Mouse (Mus musculus): ENCODE measurements at regions not wholly inside any gene's neighbourhood (a gene's known extent, or its start where the extent isn't known, plus 50 kb on each side); places are given as distances from the start of the nearest gene placed in this dataset.

GRCm38 (mm10) chr1:154999501-155000131 lies 99.8 kb downstream of the Ier5 start:
- Histone ChIP-seq H3K27me3 (ENCODE audit: insufficient read depth, low read length) (no peaks in the 10 kb centered on the region), H3K4me3 (ENCODE audit: low read length) (no peak overlapping the region), H3K9me3 (ENCODE audit: low read length) (no peaks in the 10 kb centered on the region), H3K4me1 (ENCODE audit: insufficient read depth, low read length) (0 out of 2 replicates have a peak, but pooled peaks cover under 1% of the 10 kb centered on the region), H3K9ac (replicated peaks; ENCODE audit: low read length) (no peak overlapping the region), H3K36me3 (ENCODE audit: insufficient read depth, low read length) (no peaks in the 10 kb centered on the region), H3K4me2 (ENCODE audit: low read depth, low read length) (no peak overlapping the region), H3K27ac (peak overlapping the region; percentile 78)
- peak; percentile 82 for ATAC-seq
- peak; percentile 68 for DNase-seq (ENCODE audit: low spot score)
- 50% methylated on average over 9 of the region's 9 CpGs for WGBS
- TF ChIP-seq CTCF (IDR thresholded peaks at IDR 0.05; ENCODE audit: low read depth), result no peak

GRCm38 (mm10) chr1:154995778-154996390 lies 103.6 kb downstream of the Ier5 start:
- H3K36me3 ChIP-seq (ENCODE audit: insufficient read depth, low read length), result no peaks in the 10 kb centered on the region
- DNase-seq (ENCODE audit: low spot score) (no peak), ATAC-seq (no peak)
- no peak overlapping the region for H3K4me3 ChIP-seq (ENCODE audit: low read length)
- no peak overlapping the region for H3K27ac ChIP-seq
- 0 out of 2 replicates have a peak, but pooled peaks cover 3% of the 10 kb centered on the region for H3K4me1 ChIP-seq (ENCODE audit: insufficient read depth, low read length)
- no peak overlapping the region for H3K4me2 ChIP-seq (ENCODE audit: low read depth, low read length)
- H3K27me3 ChIP-seq (ENCODE audit: insufficient read depth, low read length), result no peaks in the 10 kb centered on the region
- 64% methylated on average over 9 of the region's 9 CpGs for WGBS
- H3K9ac ChIP-seq (replicated peaks; ENCODE audit: low read length), result no peak overlapping the region
- TF ChIP-seq CTCF (IDR thresholded peaks at IDR 0.05; ENCODE audit: low read depth), result no peak
- H3K9me3 ChIP-seq (ENCODE audit: low read length), result no peaks in the 10 kb centered on the region

GRCm38 (mm10) chr1:154993927-154994856 lies 105.2 kb downstream of the Ier5 start:
- peak; percentile 57 for DNase-seq (ENCODE audit: low spot score)
- peak; percentile 56; the same call in 1 of the 2 replicates for ATAC-seq
- 59% methylated on average over 21 of the region's 21 CpGs for WGBS

GRCm38 (mm10) chr1:154983325-154983724 lies 99.0 kb upstream of the Cacna1e start:
- H3K9me3 ChIP-seq (ENCODE audit: low read length), result no peaks in the 10 kb centered on the region
- H3K27ac ChIP-seq, result no peak overlapping the region
- H3K36me3 ChIP-seq (ENCODE audit: insufficient read depth, low read length), result no peaks in the 10 kb centered on the region
- peak; percentile 41 for TF ChIP-seq CTCF (IDR thresholded peaks at IDR 0.05; ENCODE audit: low read depth)
- no peak overlapping the region for H3K4me2 ChIP-seq (ENCODE audit: low read depth, low read length)
- no peaks in the 10 kb centered on the region for H3K27me3 ChIP-seq (ENCODE audit: insufficient read depth, low read length)
- peaks cover 8% of the 10 kb centered on the region; the same call in 1 of the 2 replicates for H3K4me1 ChIP-seq (ENCODE audit: insufficient read depth, low read length)
- DNase-seq (ENCODE audit: low spot score), result peak; percentile 62
- WGBS, result 59% methylated on average over 7 of the region's 7 CpGs
- ATAC-seq, result peak; percentile 72
- no peak overlapping the region for H3K4me3 ChIP-seq (ENCODE audit: low read length)
- H3K9ac ChIP-seq (replicated peaks; ENCODE audit: low read length), result no peak overlapping the region

More at GRCm38 (mm10) chr1:154993927-154994856, 105.2 kb downstream of the Ier5 start:
- Histone ChIP-seq H3K9ac (replicated peaks; ENCODE audit: low read length) (no peak overlapping the region), H3K4me3 (ENCODE audit: low read length) (no peak overlapping the region), H3K4me1 (ENCODE audit: insufficient read depth, low read length) (0 out of 2 replicates have a peak, but pooled peaks cover 3% of the 10 kb centered on the region), H3K4me2 (ENCODE audit: low read depth, low read length) (no peak overlapping the region), H3K9me3 (ENCODE audit: low read length) (no peaks in the 10 kb centered on the region), H3K27ac (no peak overlapping the region), H3K27me3 (ENCODE audit: insufficient read depth, low read length) (no peaks in the 10 kb centered on the region), H3K36me3 (ENCODE audit: insufficient read depth, low read length) (no peaks in the 10 kb centered on the region)
- no peak for TF ChIP-seq CTCF (IDR thresholded peaks at IDR 0.05; ENCODE audit: low read depth)

- no peak for TF ChIP-seq CTCF (IDR thresholded peaks at IDR 0.05; ENCODE audit: low read depth)
- 81% methylated on average over 9 of the region's 9 CpGs for WGBS
- Histone ChIP-seq H3K27ac (no peak overlapping the region; the same call in 1 of the 2 replicates), H3K27me3 (ENCODE audit: insufficient read depth, low read length) (no peaks in the 10 kb centered on the region), H3K4me1 (ENCODE audit: insufficient read depth, low read length) (peaks cover 8% of the 10 kb centered on the region; the same call in 1 of the 2 replicates), H3K4me3 (ENCODE audit: low read length) (no peak overlapping the region), H3K9ac (replicated peaks; ENCODE audit: low read length) (no peak overlapping the region), H3K36me3 (ENCODE audit: insufficient read depth, low read length) (no peaks in the 10 kb centered on the region), H3K9me3 (ENCODE audit: low read length) (no peaks in the 10 kb centered on the region), H3K4me2 (ENCODE audit: low read depth, low read length) (no peak overlapping the region)
- DNase-seq (ENCODE audit: low spot score), result no peak
- ATAC-seq, result no peak
Measured at GRCm38 (mm10) chr1:154982836-154983235, 98.5 kb upstream of the Cacna1e start.

GRCm38 (mm10) chr1:154981687-154982086 lies 97.4 kb upstream of the Cacna1e start:
- Histone ChIP-seq H3K9ac (replicated peaks; ENCODE audit: low read length) (no peak overlapping the region), H3K27me3 (ENCODE audit: insufficient read depth, low read length) (no peaks in the 10 kb centered on the region), H3K9me3 (ENCODE audit: low read length) (no peaks in the 10 kb centered on the region), H3K4me1 (ENCODE audit: insufficient read depth, low read length) (peaks cover 8% of the 10 kb centered on the region; the same call in 1 of the 2 replicates), H3K4me3 (ENCODE audit: low read length) (no peak overlapping the region), H3K36me3 (ENCODE audit: insufficient read depth, low read length) (no peaks in the 10 kb centered on the region), H3K4me2 (ENCODE audit: low read depth, low read length) (no peak overlapping the region), H3K27ac (no peak overlapping the region)
- WGBS, result 58% methylated on average over 8 of the region's 8 CpGs
- peak; percentile 24 for DNase-seq (ENCODE audit: low spot score)
- no peak for TF ChIP-seq CTCF (IDR thresholded peaks at IDR 0.05; ENCODE audit: low read depth)
- no peak for ATAC-seq

Measured in hindbrain, postnatal 0 days (tissue).